Comparison of ENCODE assay signal across 8 mouse cellular contexts in genomic region chr3:142764995-142765777, GRCm38 (mm10). TPM values are rescaled to one million over a fixed set of nuclear protein-coding genes. Genes with fewer than 3 reads are reported as not detected.
DNase-seq lines count a peak whose midpoint lies in the region; ATAC-seq and TF ChIP-seq lines count a peak whose summit lies in the region.

Gene Gtf2b, plus strand, starts transcription at chr3:142765045.

- DNase-seq in G1E (ENCODE audit: low spot score) = peak; percentile 89
- DNase-seq in cerebellum, adult 18-20 months = peak; percentile 87 to 90
- DNase-seq in forebrain, postnatal 0 days = peak; percentile 97
- DNase-seq in heart, postnatal 4 days = peak; percentile 96
- peak; percentile 84 to 88 for DNase-seq in layer of hippocampus, adult 8-10 months (ENCODE audit: low spot score in 2 of 2)
- peak; percentile 89 for DNase-seq in ovary, adult 18-20 months (ENCODE audit: low spot score)
- DNase-seq in thymus, postnatal 0 days (ENCODE audit: low spot score) = peak; percentile 97

- no peaks in the 10 kb centered on the region for H3K9me3 ChIP-seq in G1E (replicated peaks)
- no peaks in the 10 kb centered on the region for H3K9me3 ChIP-seq in forebrain, postnatal 0 days (ENCODE audit: low read length)
- H3K9me3 ChIP-seq in lung, embryonic 15.5 days = no peaks in the 10 kb centered on the region

- ATAC-seq in G1E (ENCODE audit: extremely low read depth, insufficient number of reproducible peaks, low FRiP score, poor library complexity, severe bottlenecking) = peak; percentile 82
- ATAC-seq in forebrain, postnatal 0 days = peak; percentile 100
- peak; percentile 100 for ATAC-seq in lung, embryonic 15.5 days (ENCODE audit: borderline replicate concordance, extremely low read depth, low FRiP score, low TSS enrichment)

- peak within 1 kb of the TSS; percentile 85 for H3K27ac ChIP-seq in forebrain, postnatal 0 days (ENCODE audit: low read depth, low read length)
- peak within 1 kb of the TSS; percentile 72 for H3K27ac ChIP-seq in lung, embryonic 15.5 days

- no peak for TF ChIP-seq CTCF in G1E (IDR thresholded peaks at IDR 0.05; ENCODE audit: low read depth, low read length)
- TF ChIP-seq CTCF in forebrain, postnatal 0 days (IDR thresholded peaks at IDR 0.05; ENCODE audit: low read depth) = no peak

- WGBS in forebrain, postnatal 0 days = under 1% methylated on average over 64 of the region's 64 CpGs
- WGBS in lung, embryonic 15.5 days = under 1% methylated on average over 64 of the region's 64 CpGs

- no peaks in the 10 kb centered on the region for H3K27me3 ChIP-seq in G1E (ENCODE audit: insufficient read depth, low read length)
- no peaks in the 10 kb centered on the region for H3K27me3 ChIP-seq in forebrain, postnatal 0 days (ENCODE audit: insufficient read depth, low read length)
- no peaks in the 10 kb centered on the region for H3K27me3 ChIP-seq in lung, embryonic 15.5 days

- peaks cover 56% of the 10 kb centered on the region for H3K4me1 ChIP-seq in G1E (ENCODE audit: insufficient read depth, low read depth, low read length)
- H3K4me1 ChIP-seq in forebrain, postnatal 0 days (ENCODE audit: insufficient read depth) = peaks cover 8% of the 10 kb centered on the region; the same call in 1 of the 2 replicates
- peaks cover 9% of the 10 kb centered on the region for H3K4me1 ChIP-seq in lung, embryonic 15.5 days

- peak within 1 kb of the TSS; percentile 91 for H3K9ac ChIP-seq in forebrain, postnatal 0 days
- peak within 1 kb of the TSS; percentile 87 for H3K9ac ChIP-seq in lung, embryonic 15.5 days

- peak within 1 kb of the TSS; percentile 79 for H3K4me2 ChIP-seq in forebrain, postnatal 0 days (ENCODE audit: low read depth)
- peak within 1 kb of the TSS; percentile 59 for H3K4me2 ChIP-seq in lung, embryonic 15.5 days

- H3K36me3 ChIP-seq in G1E (replicated peaks) = peaks cover 7% of the 10 kb centered on the region
- H3K36me3 ChIP-seq in forebrain, postnatal 0 days (ENCODE audit: insufficient read depth) = no peaks in the 10 kb centered on the region
- no peaks in the 10 kb centered on the region for H3K36me3 ChIP-seq in lung, embryonic 15.5 days

- peak within 1 kb of the TSS; percentile 89 for H3K4me3 ChIP-seq in G1E (ENCODE audit: low read depth, low read length)
- H3K4me3 ChIP-seq in forebrain, postnatal 0 days (ENCODE audit: low read depth, low read length) = peak within 1 kb of the TSS; percentile 99
- H3K4me3 ChIP-seq in lung, embryonic 15.5 days = peak within 1 kb of the TSS; percentile 76

RNA-seq across cellular contexts. Expression of gene Gtf2b, which starts in this region (rescaled TPM):
- total RNA-seq in G1E (2014; fragmentation: Nextera tagmentation) (64.3 and 67.3 TPM in 2 replicates), G1E (2017) (156 and 159 TPM in 2 replicates)
- 2.5 and 3.4 TPM in 2 replicates for polyA plus RNA-seq in G1E (2012)
- 47.1 and 55.0 TPM in 2 replicates for total RNA-seq in forebrain, postnatal 0 days (2014; rRNA removed)
- 59.8 and 72.1 TPM in 2 replicates for polyA plus RNA-seq in forebrain, postnatal 0 days (2015; fragmentation: Nextera tagmentation; extraction: Ambion mirVana)
- 10 to 100 TPM; 37.5 to 39.1 TPM for total RNA-seq in heart, postnatal 4 days (2021)
- 10 to 100 TPM; 38.3 to 41.4 (median 39.4) TPM for total RNA-seq in layer of hippocampus, adult 8-10 months (2022)
- 83.3 and 86.5 TPM in 2 replicates for polyA plus RNA-seq in lung, embryonic 15.5 days (2015; fragmentation: Nextera tagmentation; extraction: Ambion mirVana)
- polyA plus RNA-seq in thymus, postnatal 0 days (2015; fragmentation: Nextera tagmentation; extraction: Ambion mirVana) = 124 and 125 TPM in 2 replicates

Comparison
In these comparisons a context has a peak if more than half of its experiments do, and no peak if none do; other contexts are left out.
1. Peak in every context shown above with its lines: DNase-seq, ATAC-seq, H3K4me3 ChIP-seq and H3K27ac ChIP-seq.
2. RNA of gene Gtf2b (polyA plus RNA-seq): 124 to 125 TPM in thymus, postnatal 0 days, 83.3 to 86.5 TPM in lung, embryonic 15.5 days and 59.8 to 72.1 TPM in forebrain, postnatal 0 days; 2.5 to 3.4 TPM in G1E; every median in the first group is over 10 times any median in the second.